Comparison of ENCODE assay signal across 8 mouse cellular contexts in the genomic region with DNA sequence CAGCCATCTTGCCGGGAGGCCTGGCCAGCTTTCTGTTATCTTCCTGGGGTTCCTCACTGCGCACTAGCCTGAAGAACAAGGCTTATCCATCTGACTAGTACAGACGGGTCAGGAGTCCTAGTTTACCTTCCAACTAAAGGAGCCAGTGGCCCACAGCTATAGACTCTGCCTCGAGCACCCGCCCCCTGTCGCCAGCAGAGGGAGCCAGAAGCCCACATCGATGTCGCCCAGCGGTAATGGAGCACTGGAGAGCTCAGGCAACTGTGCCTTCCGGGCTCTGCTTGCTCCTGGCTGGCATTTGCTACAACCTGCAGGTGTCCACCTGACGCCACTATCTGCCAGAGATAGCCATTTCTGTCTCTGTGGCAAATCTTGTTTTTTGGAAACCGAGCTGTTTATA. TPM values are rescaled to one million over a fixed set of nuclear protein-coding genes. Genes with fewer than 3 reads are reported as not detected.
DNase-seq lines count a peak whose midpoint lies in the region; ATAC-seq lines count a peak whose summit lies in the region.

No protein-coding gene starts in this region.

- no peaks in the 10 kb centered on the region for H3K9me3 ChIP-seq in hindbrain, embryonic 15.5 days

- H3K4me3 ChIP-seq in hindbrain, embryonic 15.5 days, result no peak overlapping the region

- WGBS in hindbrain, embryonic 15.5 days, result 10% methylated on average over 12 of the region's 12 CpGs

- peaks cover 30% of the 10 kb centered on the region for H3K36me3 ChIP-seq in hindbrain, embryonic 15.5 days

- peak; percentile 73 for ATAC-seq in hindbrain, embryonic 15.5 days (ENCODE audit: low FRiP score, low read depth)
- ATAC-seq in megakaryocyte progenitor cell, adult 5-6 weeks (replicated peaks; ENCODE audit: poor library complexity), result peak; percentile 97

- DNase-seq in NIH3T3 (ENCODE audit: low read depth), result peak; percentile 86
- peak; percentile 96 for DNase-seq in cerebellum, adult 9-11 months
- DNase-seq in frontal cortex, postnatal 14 days (ENCODE audit: low spot score in 2 of 2), result peak; percentile 54 to 77
- DNase-seq in left cerebral cortex, adult 8-10 months (ENCODE audit: low spot score in 2 of 2), result peak; percentile 54 to 65
- DNase-seq in right cerebral cortex, postnatal 10 days (ENCODE audit: low spot score in 2 of 2), result peak; percentile 80 to 90
- DNase-seq in urinary bladder, postnatal 10 days (ENCODE audit: low spot score), result peak; percentile 54

- H3K4me1 ChIP-seq in hindbrain, embryonic 15.5 days (replicated peaks), result peaks cover 18% of the 10 kb centered on the region

- H3K9ac ChIP-seq in hindbrain, embryonic 15.5 days, result no peak overlapping the region

- no peak overlapping the region for H3K4me2 ChIP-seq in hindbrain, embryonic 15.5 days

- H3K27me3 ChIP-seq in hindbrain, embryonic 15.5 days, result no peaks in the 10 kb centered on the region; the same call in 1 of the 2 replicates

- H3K27ac ChIP-seq in hindbrain, embryonic 15.5 days (replicated peaks), result no peak overlapping the region

RNA-seq across cellular contexts. Expression of a gene that starts 14.7 kb away (rescaled TPM):
- polyA plus RNA-seq in hindbrain, embryonic 15.5 days (2015; fragmentation: Nextera tagmentation; extraction: Ambion mirVana), result 19.1 and 20.4 TPM in 2 replicates
- total RNA-seq in left cerebral cortex, adult 8-10 months (2022), result 10 to 100 TPM; 27.0 to 33.4 (median 29.6) TPM
- 17.4 and 17.8 TPM in 2 replicates for total RNA-seq in megakaryocyte progenitor cell, adult 5-6 weeks (2015)
- total RNA-seq in megakaryocyte progenitor cell, adult 5-6 weeks (2017), result 20.2 and 25.5 TPM in 2 replicates

RNA-seq across cellular contexts. Expression of a gene that starts 15.0 kb away (rescaled TPM):
- polyA plus RNA-seq in hindbrain, embryonic 15.5 days (2015; fragmentation: Nextera tagmentation; extraction: Ambion mirVana), result 15.1 and 17.5 TPM in 2 replicates
- 10 to 100 TPM; 14.0 to 24.5 (median 16.9) TPM for total RNA-seq in left cerebral cortex, adult 8-10 months (2022)
- 7.8 and 8.3 TPM in 2 replicates for total RNA-seq in megakaryocyte progenitor cell, adult 5-6 weeks (2015)
- 2.4 and 8.2 TPM in 2 replicates for total RNA-seq in megakaryocyte progenitor cell, adult 5-6 weeks (2017)

RNA-seq across cellular contexts. Expression of a gene that starts 39.2 kb away (rescaled TPM):
- 68.7 and 70.2 TPM in 2 replicates for polyA plus RNA-seq in hindbrain, embryonic 15.5 days (2015; fragmentation: Nextera tagmentation; extraction: Ambion mirVana)
- 10 to 100 TPM; 63.4 to 73.8 (median 67.8) TPM for total RNA-seq in left cerebral cortex, adult 8-10 months (2022)
- total RNA-seq in megakaryocyte progenitor cell, adult 5-6 weeks (2015), result 51.4 TPM in 2 replicates
- 44.7 and 49.4 TPM in 2 replicates for total RNA-seq in megakaryocyte progenitor cell, adult 5-6 weeks (2017)
